Mouse (Mus musculus) cerebellum, adult 8-10 months (tissue): ENCODE data around the gene Zan.

Experiments used
- DNase-seq: peaks from one replicate; pipeline ENCODE4 v3.0.0; 2022

Zan gene

GRCm38 (mm10) chr5:137476964-137477363 is at the start of gene Zan:
Gene Zan, minus strand, starts transcription at chr5:137477064.
- no peak for DNase-seq

- DNase-seq: no peak
These were observed 49.5 kb upstream of the Zan start for GRCm38 (mm10) chr5:137526192-137526936.

GRCm38 (mm10) chr5:137525511-137525910 is 48.6 kb upstream of the Zan start:
- no peak for DNase-seq

GRCm38 (mm10) chr5:137524671-137525070 is 47.8 kb upstream of the Zan start:
- no peak for DNase-seq

- no peak for DNase-seq
These were observed 47.3 kb upstream of the Zan start for GRCm38 (mm10) chr5:137524251-137524515.

GRCm38 (mm10) chr5:137523396-137524250 is 46.8 kb upstream of the Zan start:
- DNase-seq: no peak

- DNase-seq: no peak
These were observed 45.8 kb upstream of the Zan start for GRCm38 (mm10) chr5:137522711-137523110.

GRCm38 (mm10) chr5:137521861-137522260 is 45.0 kb upstream of the Zan start:
- DNase-seq: no peak

GRCm38 (mm10) chr5:137519691-137520550 is 43.1 kb upstream of the Zan start:
- no peak for DNase-seq

GRCm38 (mm10) chr5:137518436-137518835 is 41.6 kb upstream of the Zan start, which contains the start of gene Gigyf1:
Gene Gigyf1, plus strand, starts transcription at chr5:137518548.
- DNase-seq: no peak

- DNase-seq: peak; percentile 25
These were observed 37.9 kb upstream of the Zan start for GRCm38 (mm10) chr5:137514811-137515210.

GRCm38 (mm10) chr5:137513951-137514721 is 37.3 kb upstream of the Zan start:
- DNase-seq: peak; percentile 50

- DNase-seq: peak; percentile 31
These were observed 36.3 kb upstream of the Zan start for GRCm38 (mm10) chr5:137512847-137513794.

- peak; percentile 19 for DNase-seq
These were observed 34.8 kb upstream of the Zan start for GRCm38 (mm10) chr5:137511706-137512105.

GRCm38 (mm10) chr5:137510573-137511390 is 33.9 kb upstream of the Zan start:
- peak; percentile 44 for DNase-seq

GRCm38 (mm10) chr5:137510014-137510501 is 33.2 kb upstream of the Zan start:
- DNase-seq: peak; percentile 86

GRCm38 (mm10) chr5:137504041-137504440 is 27.2 kb upstream of the Zan start:
- peak; percentile 27 for DNase-seq

GRCm38 (mm10) chr5:137502667-137503110 is 25.8 kb upstream of the Zan start:
- no peak for DNase-seq

- peak; percentile 100 for DNase-seq
These were observed 25.1 kb upstream of the Zan start, which contains the start of gene Pop7 for GRCm38 (mm10) chr5:137501709-137502666. Gene Pop7, minus strand, starts transcription at chr5:137502518.
